Mouse (Mus musculus): Measurements from ENCODE around the gene Txndc5.

Txndc5 gene

DNA sequence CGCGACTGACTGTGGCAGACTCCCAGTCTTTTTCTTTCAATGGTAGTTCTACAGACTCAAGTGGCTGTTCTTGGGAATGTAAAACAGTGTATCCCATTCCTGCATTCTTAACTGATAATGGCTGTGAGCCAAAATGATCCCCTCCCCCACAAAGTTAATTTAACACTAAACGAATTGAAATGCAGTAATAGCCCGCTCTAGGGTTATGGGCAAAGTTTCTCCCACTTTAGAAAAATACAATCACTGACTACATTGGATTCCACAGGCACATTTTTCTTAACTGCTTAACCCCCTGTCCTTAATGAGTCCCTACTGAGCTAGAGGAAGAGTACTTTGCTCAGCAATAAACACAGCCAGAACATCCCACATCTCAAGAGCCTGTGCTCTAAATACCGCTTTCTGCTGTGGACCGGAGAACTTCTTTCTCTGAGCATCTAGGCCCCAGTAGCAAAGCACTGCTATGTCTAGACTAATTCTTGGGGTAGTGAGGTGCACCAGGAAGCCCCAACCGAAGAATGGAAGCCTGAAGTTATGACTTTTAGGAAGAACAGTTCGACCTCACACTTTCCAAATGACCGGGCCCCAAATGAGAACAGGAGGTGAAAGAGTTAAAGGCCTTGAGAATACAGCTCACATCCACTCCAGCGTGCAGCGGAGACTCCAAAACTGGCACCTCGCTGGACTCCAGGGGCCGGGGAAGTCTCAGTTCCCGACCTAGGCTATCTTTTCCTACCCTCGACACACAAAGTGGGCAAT lies 1.4 kb downstream of the Txndc5 start:
- in situ Hi-C loops (cut with MboI, MseI), result no loop called here

DNA sequence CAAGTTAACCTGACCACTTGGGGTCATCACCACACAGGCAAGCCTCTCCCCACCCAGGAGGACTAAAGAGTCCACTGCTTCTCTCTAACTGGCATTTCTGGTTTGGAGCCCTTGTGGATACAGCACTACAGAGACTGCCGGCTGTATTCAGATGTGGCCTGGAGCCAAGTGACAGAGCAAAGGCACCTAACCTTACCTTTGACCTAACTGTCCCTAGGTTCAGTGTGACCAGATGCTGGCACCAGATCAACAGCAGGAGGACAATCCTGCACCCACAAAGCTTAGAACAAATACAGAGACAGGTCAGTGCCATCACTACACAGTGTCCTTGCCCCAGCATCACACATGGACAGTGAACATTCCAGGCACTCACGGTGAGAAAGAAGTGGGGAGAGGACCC lies 2.5 kb downstream of the Txndc5 start:
- in situ Hi-C loops (cut with MboI, MseI), result no loop called here

DNA sequence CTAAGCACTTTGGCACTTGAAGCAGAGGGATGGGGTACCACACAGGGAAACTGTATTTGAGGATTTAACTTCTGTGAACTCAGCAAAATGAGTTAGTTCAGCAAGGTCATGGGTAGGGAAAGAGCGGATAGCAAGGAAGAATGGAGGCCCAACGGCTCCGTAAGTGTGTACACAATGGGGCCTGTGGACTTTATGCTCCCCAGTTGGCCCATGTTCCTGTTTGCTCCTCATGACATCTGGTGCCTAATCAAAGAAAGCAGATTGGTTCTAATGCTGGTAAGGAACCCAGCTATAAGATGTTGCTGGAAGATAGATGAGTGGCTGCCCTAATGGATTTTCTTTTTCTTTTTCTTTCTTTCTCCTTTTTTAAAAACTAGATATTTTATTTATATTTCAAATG lies 3.4 kb downstream of the Txndc5 start:
- in situ Hi-C loops (cut with MboI, MseI), result no loop called here

DNA sequence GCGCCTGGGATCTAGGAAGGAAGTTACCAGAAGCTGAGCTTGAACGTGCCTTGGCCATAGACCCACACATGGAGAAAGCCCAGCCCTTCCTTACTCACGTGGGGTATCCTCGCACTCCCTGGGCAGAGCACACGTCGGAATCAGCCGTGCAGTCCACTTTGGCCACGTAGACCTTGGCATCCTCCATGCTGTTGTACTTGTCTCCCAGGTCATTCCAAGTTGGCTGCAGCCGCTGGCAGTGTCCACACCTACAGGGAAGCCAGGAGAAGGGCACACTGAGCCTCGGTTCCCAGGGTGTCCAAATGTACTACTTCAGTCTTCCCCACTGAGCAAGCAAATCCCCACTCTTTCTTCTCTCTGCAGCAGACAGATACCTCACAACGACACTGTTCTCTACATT lies 5.4 kb downstream of the Txndc5 start:
- in situ Hi-C loops (cut with MboI, MseI), result no loop called here

DNA sequence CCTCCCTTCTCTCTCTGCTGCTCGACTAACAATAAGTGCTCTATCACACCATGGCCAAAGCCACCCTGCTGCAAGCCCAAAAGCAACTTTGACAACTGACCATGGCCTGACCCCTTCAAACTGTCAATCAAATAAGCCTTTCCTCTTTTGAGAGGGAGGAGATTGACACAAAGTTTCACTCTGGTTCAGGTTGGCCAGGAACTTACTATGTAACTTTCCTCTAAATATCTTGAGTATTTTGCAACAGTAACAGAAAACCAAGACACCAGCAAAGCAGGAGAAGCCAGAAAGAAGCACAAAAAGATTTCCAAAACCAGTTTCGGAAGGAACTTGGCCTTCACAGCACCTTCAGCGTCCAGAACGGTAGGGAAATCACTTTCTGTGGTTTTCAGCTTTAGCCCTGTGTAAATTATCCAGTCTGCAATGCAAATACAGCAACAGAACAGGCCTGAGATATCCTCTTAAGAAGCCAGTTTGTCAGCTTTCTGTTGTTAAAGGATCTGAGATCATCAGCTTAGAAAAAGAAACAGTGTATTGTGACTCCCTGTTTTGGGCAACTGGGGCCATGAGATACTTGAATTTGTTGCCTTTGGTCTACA lies 6.5 kb downstream of the Txndc5 start:
- in situ Hi-C loops (cut with MboI, MseI), result no loop called here

DNA sequence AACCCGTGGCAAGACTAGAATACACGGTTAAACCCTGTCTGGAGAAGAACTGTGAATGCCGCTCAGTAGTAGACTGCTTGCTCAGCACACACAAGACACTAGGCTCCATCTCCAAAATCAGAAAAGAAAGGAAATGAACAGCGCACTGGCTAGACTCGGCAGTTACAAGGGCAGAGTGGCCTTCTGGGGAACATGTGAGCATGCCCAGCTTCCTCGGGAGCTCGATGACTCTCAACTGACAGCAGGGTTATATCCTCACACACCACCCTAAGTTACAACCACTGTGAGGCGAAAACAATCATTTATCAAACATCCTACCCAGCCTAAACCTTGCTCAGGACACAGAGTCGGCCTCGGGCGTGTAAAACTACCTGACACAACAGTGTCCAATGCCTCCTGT lies 8.3 kb downstream of the Txndc5 start:
- in situ Hi-C loops (cut with MboI, MseI), result no loop called here

DNA sequence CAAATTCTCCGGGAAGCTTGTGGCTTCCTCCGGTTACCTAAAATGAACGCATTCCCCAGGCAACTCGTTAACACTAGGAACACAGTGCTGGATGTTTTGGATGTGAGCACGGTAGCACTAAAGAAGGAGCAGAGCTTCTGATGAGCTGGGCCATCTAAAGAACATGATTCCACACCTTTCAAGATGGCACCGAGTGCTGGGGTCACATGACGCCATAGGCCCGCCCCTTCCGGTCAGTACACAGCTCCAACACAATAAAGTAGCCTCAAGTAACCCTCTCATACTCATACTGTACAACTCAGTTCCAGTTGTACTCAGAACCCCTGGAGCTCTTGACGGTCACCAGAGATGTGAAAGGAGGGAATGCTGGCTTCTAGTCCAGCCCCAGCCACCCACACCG lies 12.0 kb downstream of the Txndc5 start:
- in situ Hi-C loops (cut with MboI, MseI), result no loop called here

DNA sequence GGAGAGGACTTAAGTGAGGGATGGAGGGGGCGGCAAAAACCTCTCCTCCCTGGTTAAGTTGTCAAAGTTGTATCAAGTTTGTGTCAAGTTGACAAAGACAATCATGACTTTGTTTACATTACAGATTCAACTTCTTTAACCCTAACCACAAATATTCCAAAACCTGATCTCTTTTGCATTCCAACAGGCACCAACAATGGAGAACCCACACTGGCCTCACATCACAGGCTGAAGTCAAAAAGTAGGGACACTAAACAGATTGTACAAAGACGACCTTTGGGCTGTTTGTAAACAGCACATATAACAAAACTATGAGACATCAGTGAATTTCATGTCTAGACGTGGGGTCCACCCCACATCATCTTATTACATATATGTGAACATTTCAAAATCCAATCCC lies 12.8 kb downstream of the Txndc5 start:
- in situ Hi-C loops (cut with MboI, MseI), result no loop called here

DNA sequence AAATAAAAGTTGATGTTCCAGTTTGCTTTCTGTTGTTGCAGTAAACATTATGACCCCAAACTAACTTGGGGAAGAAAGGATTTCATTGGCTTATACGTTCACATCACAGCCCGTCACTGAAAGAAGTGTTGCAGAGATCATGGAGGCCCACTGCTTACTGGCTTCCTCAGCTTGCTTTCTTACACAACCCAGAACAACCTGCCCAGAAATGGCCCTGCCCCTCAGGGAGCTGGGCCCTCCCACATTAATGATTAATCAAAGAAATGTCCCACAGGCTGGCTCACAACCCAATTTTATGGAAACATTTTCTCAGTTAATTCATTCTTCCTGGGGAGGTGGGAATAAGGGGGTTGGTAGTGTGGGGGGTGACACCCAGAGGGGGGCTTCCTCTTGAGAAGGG lies 13.2 kb downstream of the Txndc5 start:
- in situ Hi-C loops (cut with MboI, MseI), result no loop called here

DNA sequence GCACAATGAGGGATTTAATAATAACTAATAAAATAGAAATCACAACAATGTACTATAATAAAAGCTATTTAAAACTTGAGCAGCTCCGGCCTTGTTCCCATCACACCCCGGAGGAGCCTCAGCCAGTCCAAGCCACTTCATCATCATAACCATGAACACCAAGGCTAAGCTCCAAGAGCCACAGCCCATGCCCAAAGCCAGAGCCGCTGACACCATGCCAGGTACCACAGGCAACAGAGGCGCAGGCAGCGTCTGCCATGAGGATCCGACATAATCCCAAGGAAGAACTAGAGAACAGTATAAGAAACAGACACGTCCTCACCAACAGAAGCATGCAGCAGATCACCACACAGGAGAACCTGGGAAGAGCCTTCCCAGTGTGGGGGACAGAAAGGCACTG lies 14.7 kb downstream of the Txndc5 start:
- in situ Hi-C loops (cut with MboI, MseI), result loop anchor here in 1 of 2 experiments (5.0 kb wide), 1 partner anchor 452 kb away; no protein-coding TSS in a partner anchor

DNA sequence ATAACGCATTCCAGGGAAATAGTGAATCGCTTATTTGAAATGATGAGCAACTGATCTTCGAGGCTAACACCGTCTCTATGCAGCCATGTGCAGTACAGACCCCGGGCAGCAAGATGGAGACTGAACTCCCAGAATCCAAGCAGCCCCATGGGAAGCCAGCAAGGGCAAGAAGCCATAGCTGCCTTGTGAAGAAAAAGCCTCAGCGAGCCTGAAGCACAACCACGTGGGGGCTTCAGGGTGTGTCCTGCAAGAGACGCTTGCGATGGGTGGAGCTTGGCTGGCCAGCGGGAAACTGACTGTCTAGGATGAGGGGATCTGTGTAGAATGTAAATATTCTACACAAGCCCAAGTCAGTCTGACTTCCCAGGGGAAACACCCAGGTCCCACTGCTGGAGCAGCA lies 16.6 kb downstream of the Txndc5 start:
- in situ Hi-C loops (cut with MboI, MseI), result loop anchor here in 1 of 2 experiments (5.0 kb wide), 1 partner anchor 450 kb away; no protein-coding TSS in a partner anchor

DNA sequence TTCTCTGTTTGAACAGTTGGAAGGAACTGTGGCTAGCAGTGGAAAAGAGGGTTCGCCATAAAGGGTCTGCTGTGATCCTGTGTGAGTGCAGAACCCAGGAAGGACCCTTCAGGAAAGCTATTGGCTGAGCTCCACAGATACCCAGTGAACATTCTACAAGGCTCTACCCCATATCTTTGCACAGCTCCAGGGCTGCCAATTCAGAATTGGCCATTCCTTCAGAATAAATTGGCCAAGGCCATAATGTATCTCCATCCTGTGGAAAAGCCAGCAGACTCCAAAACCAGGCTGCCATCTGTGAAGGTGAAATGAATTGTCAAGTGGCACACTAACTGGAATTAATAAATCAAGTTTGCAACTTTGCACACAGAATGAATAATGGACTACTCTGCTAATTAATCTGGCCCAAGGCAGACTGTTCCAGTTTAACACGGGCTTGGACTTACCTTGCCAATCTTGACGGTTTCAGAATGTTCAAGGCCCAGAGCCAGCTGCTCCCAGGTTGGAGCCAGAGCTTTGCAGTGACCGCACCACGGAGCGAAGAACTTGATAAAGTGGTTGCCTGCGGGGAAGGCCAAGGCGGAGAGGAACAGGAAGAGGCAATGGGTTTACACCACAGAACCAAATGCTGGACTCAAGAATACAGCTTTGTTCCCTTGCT lies 18.8 kb downstream of the Txndc5 start:
- in situ Hi-C loops (cut with MboI, MseI), result loop anchor here in 1 of 2 experiments (5.0 kb wide), 1 partner anchor 448 kb away; no protein-coding TSS in a partner anchor

DNA sequence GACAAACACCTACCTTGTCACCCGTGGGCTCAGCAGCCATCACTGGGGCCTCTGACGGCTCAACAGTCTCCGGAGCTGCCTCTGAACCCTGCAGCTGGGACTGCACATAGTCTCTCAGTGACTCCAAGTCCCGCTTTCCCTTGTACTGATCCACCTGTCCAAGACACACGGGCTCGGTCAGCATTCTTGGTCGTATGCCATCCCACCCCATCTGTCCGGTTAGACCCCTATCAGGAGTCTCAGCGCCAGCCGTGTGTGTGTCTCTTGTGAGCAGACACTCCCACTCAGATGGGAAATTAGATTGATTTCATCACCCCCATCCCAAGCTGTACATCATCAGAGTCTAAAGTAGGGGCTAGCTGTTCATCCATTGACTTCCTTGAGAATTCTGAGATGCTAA lies 21.7 kb downstream of the Txndc5 start:
- in situ Hi-C loops (cut with MboI, MseI), result no loop called here

DNA sequence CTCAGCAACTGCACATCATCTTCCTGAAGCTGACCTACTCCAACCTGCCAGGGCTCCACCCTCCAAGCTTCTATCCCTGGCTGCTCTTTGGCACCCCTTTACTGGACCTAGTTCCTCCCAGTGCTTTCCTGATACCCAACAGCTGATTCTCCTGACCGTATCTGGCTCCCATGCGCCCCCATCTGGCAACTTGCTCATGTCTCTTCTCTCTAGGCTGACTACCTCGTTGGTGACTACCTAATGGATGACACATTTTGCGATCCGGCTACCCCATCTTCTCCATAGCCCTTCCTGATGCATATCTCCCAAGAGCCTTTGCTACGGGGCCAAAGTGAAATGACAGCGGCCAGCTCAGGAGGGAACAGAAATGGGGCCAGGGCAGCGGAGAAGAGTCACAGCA lies 22.3 kb downstream of the Txndc5 start:
- in situ Hi-C loops (cut with MboI, MseI), result no loop called here

DNA sequence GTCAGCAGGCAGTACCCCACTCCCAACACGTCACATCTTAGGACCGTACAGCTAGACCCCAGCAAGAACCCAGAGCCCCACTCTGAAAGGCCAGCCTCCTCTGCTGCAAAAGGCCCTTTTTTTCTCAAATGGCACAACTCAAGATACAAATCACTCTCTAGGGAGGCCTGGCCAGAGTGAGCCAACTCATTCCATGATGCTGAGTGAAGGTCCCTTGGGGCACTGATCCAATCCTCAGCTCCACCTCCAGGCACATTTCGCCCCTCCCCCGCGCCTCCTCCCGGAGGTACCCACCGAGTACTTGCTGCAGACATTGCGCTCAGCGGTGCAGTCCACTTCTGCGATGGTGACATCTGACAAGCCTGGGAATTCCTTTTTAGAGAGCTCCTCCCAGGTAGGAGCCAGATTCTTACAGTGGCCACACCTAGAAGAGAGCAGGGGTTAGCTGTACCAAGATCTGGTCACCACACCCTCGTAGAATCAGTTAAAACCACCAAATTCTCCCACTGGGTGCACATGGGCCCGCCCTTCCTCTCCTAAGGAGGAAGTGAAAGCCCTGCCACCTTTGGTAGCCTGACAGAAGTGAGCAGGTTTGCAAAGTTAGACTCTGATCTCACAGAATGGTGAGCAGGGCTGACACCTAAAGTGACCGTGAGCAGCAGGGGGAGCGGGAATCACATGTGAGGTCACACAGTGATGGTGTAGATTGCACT lies 25.3 kb downstream of the Txndc5 start:
- in situ Hi-C loops (cut with MboI, MseI), result no loop called here

DNA sequence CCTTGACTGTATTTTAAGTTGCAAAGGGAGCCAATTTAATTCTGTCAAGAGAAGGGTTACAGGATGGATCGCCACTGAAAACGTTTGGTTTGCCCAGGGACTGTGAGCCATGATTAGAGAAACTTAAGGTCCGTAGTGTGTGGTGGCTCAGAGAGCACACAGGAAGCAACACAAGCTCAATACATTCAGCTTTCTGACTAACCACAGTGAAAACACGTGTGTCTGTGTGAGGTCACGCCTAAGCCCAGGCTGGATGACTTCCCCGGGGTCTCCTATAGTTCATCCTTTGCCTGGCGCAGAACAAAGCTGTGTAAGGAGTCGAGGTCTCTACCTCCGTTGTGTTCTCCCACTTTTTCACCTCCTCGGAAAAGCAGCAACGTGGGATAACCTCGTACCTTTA lies 27.3 kb downstream of the Txndc5 start:
- in situ Hi-C loops (cut with MboI, MseI), result no loop called here

DNA sequence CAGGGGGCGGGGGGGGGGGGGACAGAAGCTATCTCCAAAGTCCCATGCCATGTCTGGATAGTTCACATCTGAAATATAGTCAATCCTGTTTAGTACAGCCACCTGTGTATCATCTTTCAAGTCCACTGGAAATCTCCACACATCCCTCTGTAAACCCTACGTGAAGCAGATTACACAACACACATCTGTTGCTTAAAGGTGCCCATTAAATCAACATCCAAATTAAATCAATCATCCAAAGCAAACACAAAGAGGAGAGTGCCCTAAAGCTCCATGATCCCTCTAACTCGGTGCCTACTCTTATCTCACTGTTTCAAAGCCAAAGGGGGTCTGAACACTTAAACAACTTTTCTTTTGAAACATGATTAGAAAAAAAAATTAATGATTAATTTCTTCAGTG lies 31.9 kb downstream of the Txndc5 start:
- in situ Hi-C loops (cut with MboI, MseI), result no loop called here

DNA sequence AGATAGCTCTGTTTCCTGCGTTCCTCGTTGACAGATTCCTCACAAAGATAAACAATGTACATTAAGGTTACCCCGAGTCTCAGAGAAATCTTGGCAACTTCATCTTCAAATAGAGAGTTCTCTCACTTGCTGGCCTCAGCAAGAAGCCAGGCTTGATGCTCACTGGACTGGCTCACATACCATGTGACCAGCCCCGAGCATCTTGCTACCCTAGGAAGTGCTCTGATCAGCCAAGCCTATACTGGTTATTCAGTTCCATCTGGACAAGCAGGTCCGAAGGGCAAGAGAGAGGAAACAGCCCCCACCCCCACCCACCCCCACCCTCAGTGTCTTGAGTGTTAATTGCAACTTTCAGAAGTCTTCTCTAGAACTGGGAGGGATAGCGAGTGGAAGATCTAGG lies 41.9 kb downstream of the Txndc5 start:
- in situ Hi-C loops (cut with MboI, MseI), result no loop called here

DNA sequence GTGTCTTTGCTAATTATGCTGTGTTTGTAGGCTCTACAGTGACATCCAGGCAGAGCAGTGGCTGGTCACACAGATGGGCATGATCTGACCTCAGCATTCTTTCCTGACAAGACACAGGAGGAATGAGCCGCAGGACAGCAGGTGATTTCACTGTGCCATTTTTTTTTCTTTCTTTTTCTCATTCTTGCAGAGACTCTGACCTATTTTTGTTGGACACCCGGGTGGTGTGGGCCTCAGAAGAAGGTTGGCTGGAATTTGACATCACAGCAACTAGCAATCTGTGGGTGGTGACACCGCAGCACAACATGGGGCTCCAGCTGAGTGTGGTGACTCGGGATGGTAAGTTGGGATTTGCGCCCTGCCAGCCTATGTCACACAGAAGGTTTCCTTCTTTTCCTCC lies 43.9 kb downstream of the Txndc5 start:
- in situ Hi-C loops (cut with MboI, MseI), result no loop called here

DNA sequence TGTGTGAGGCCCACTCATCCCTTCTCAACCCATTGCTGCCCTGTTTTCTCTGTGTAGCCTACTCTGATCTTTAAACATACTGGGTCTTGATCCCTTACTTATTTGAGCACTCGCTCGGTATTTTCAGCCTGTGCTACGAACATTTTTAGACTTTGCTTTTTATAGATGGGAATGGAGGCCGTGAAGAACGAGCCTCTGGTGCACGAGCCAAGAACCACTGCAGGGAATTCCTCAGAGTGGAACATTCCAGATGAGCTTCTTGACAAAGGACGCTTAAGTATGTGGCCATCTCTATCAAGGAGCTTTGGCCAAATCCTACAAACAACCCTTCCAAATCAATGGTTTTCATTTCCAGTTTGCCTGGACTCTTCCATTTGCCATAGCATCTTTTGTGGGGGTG lies 47.6 kb downstream of the Txndc5 start:
- in situ Hi-C loops (cut with MboI, MseI), result no loop called here

DNA sequence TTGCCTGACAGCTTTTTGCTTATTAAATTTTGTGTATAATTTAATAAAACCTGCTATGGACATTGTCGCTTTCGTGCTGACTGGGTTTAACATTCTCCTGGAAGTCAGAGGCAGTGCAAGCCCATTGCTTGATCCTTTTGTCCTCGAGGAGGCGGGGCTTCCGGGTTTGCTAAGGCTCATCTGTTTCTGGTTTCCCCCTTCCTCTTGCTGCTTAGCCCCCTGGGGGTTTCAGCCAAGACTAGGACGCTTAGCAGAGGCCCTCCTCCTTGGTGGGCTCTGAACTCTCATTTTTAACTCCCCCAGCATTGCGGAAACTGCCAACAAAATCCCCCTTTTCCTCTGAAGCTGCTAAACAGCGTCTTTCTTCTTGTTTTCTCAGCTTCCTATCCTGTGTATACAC lies 51.7 kb downstream of the Txndc5 start:
- in situ Hi-C loops (cut with MboI, MseI), result no loop called here

DNA sequence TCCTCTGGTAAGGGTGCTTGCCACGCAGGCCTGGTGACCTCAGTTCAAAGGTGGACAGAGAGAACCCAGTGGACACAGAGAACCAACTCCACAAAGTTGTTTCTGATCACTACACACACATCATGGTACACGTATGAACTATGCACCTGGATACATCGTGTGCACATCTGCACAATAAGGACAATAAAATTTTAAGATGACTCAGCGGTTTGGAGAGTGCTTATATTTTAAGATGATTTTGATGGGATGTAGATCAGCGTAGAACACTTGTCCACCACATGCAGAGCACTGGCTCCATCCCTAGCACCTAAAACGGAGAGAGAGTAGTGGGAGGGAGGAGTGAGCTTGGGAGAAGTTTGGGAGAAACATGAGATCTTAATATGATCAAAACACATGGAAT lies 55.1 kb downstream of the Txndc5 start:
- in situ Hi-C loops (cut with MboI, MseI), result no loop called here

Data from T-helper 17 cell (primary cell).